24 mouse cellular contexts compared by ENCODE assay signal in genomic region chr1:61851176-61851575, GRCm38 (mm10).
DNase-seq lines count a peak whose midpoint lies in the region; ATAC-seq and TF ChIP-seq lines count a peak whose summit lies in the region.
"Had no signal": no experiment of that assay in that cellular context is flagged by ENCODE, and none has a peak within 500 bp of the region (broad histone marks: within the 10 kb centered on the region; RNA-seq: fewer than 3 reads in every experiment).

No protein-coding gene starts in this region.

- H3K27ac ChIP-seq in forebrain, embryonic 14.5 days (ENCODE audit: low read depth, low read length), result no peak overlapping the region
- H3K27ac ChIP-seq in forebrain, embryonic 15.5 days (replicated peaks), result no peak overlapping the region
- H3K27ac ChIP-seq in kidney, postnatal 0 days, result no peak overlapping the region
- H3K27ac ChIP-seq in midbrain, embryonic 11.5 days (ENCODE audit: low read depth, low read length), result no peak overlapping the region
- H3K27ac ChIP-seq in midbrain, embryonic 13.5 days, result no peak overlapping the region
- no peak overlapping the region for H3K27ac ChIP-seq in embryonic facial prominence, embryonic 14.5 days (replicated peaks; ENCODE audit: low read depth, low read length)
- H3K27ac ChIP-seq in hindbrain, postnatal 0 days, result no peak overlapping the region
- H3K27ac ChIP-seq: embryonic facial prominence, embryonic 15.5 days; hindbrain, embryonic 12.5 days; limb, embryonic 15.5 days; liver, embryonic 14.5 days had no signal

- peaks cover 2% of the 10 kb centered on the region; the same call in 1 of the 2 replicates for H3K4me1 ChIP-seq in forebrain, embryonic 14.5 days (ENCODE audit: control insufficient read depth, insufficient read depth, low read length)
- H3K4me1 ChIP-seq in forebrain, embryonic 15.5 days, result peaks cover 8% of the 10 kb centered on the region
- H3K4me1 ChIP-seq in kidney, postnatal 0 days (replicated peaks; ENCODE audit: insufficient read depth, low read length), result no peaks in the 10 kb centered on the region
- H3K4me1 ChIP-seq in midbrain, embryonic 11.5 days (ENCODE audit: control insufficient read depth, insufficient read depth, low read length), result 0 out of 2 replicates have a peak, but pooled peaks cover 2% of the 10 kb centered on the region
- H3K4me1 ChIP-seq in midbrain, embryonic 13.5 days (replicated peaks), result 0 out of 2 replicates have a peak, but pooled peaks cover 3% of the 10 kb centered on the region
- H3K4me1 ChIP-seq in embryonic facial prominence, embryonic 14.5 days (ENCODE audit: control insufficient read depth, insufficient read depth, low read length), result no peaks in the 10 kb centered on the region
- H3K4me1 ChIP-seq in hindbrain, postnatal 0 days (ENCODE audit: insufficient read depth, low read length), result no peaks in the 10 kb centered on the region
- H3K4me1 ChIP-seq: embryonic facial prominence, embryonic 15.5 days; limb, embryonic 15.5 days had no signal

- DNase-seq in forebrain, embryonic 14.5 days (ENCODE audit: low spot score), result peak; percentile 17
- DNase-seq in kidney, postnatal 0 days (ENCODE audit: low spot score), result peak; percentile 11
- DNase-seq in kidney, adult 11 months, result no peak
- DNase-seq in midbrain, embryonic 11.5 days (ENCODE audit: low spot score, missing footprints), result peak; percentile 53
- peak; percentile 57 for DNase-seq in embryonic facial prominence, embryonic 14.5 days (ENCODE audit: low spot score)
- DNase-seq in hindbrain, postnatal 0 days (ENCODE audit: low spot score), result no peak
- DNase-seq: adrenal gland, postnatal 36 days; cerebellum, adult 11-12 months; cerebellum, postnatal 10 days; gastrocnemius, postnatal 10 days; heart, postnatal 10 days; kidney, adult 18-20 months; layer of hippocampus, adult 9-11 months; lung, postnatal 14 days; thymus, adult 18-20 months; thymus, postnatal 36 days had no signal

- H3K9me3 ChIP-seq in forebrain, embryonic 14.5 days (replicated peaks; ENCODE audit: control insufficient read depth, low read length), result no peaks in the 10 kb centered on the region
- H3K9me3 ChIP-seq in forebrain, embryonic 15.5 days, result no peaks in the 10 kb centered on the region
- H3K9me3 ChIP-seq in kidney, postnatal 0 days (replicated peaks; ENCODE audit: low read length), result no peaks in the 10 kb centered on the region
- H3K9me3 ChIP-seq in midbrain, embryonic 11.5 days (ENCODE audit: control insufficient read depth, low read length), result no peaks in the 10 kb centered on the region
- H3K9me3 ChIP-seq in midbrain, embryonic 13.5 days, result no peaks in the 10 kb centered on the region
- H3K9me3 ChIP-seq in embryonic facial prominence, embryonic 14.5 days (ENCODE audit: control insufficient read depth, low read length), result no peaks in the 10 kb centered on the region
- H3K9me3 ChIP-seq in hindbrain, postnatal 0 days (ENCODE audit: low read length), result no peaks in the 10 kb centered on the region
- H3K9me3 ChIP-seq: embryonic facial prominence, embryonic 15.5 days; hindbrain, embryonic 12.5 days; limb, embryonic 15.5 days had no signal

- no peak overlapping the region for H3K4me2 ChIP-seq in forebrain, embryonic 14.5 days (ENCODE audit: low read length)
- H3K4me2 ChIP-seq in forebrain, embryonic 15.5 days (replicated peaks), result no peak overlapping the region
- no peak overlapping the region for H3K4me2 ChIP-seq in kidney, postnatal 0 days (ENCODE audit: low read length)
- H3K4me2 ChIP-seq in midbrain, embryonic 11.5 days, result no peak overlapping the region
- H3K4me2 ChIP-seq in midbrain, embryonic 13.5 days (replicated peaks), result no peak overlapping the region
- H3K4me2 ChIP-seq in embryonic facial prominence, embryonic 14.5 days (ENCODE audit: low read depth, low read length), result no peak overlapping the region
- H3K4me2 ChIP-seq in hindbrain, postnatal 0 days (ENCODE audit: low read depth, low read length), result no peak overlapping the region
- H3K4me2 ChIP-seq: embryonic facial prominence, embryonic 15.5 days; hindbrain, embryonic 12.5 days; limb, embryonic 15.5 days had no signal

- no peaks in the 10 kb centered on the region for H3K27me3 ChIP-seq in forebrain, embryonic 14.5 days (replicated peaks; ENCODE audit: control insufficient read depth, insufficient read depth, low read length)
- no peaks in the 10 kb centered on the region for H3K27me3 ChIP-seq in forebrain, embryonic 15.5 days
- H3K27me3 ChIP-seq in kidney, postnatal 0 days (ENCODE audit: insufficient read depth, low read length), result no peaks in the 10 kb centered on the region
- H3K27me3 ChIP-seq in midbrain, embryonic 11.5 days (ENCODE audit: control insufficient read depth, insufficient read depth, low read length), result no peaks in the 10 kb centered on the region
- H3K27me3 ChIP-seq in midbrain, embryonic 13.5 days, result no peaks in the 10 kb centered on the region
- H3K27me3 ChIP-seq in embryonic facial prominence, embryonic 14.5 days (replicated peaks; ENCODE audit: control insufficient read depth, insufficient read depth, low read length), result no peaks in the 10 kb centered on the region
- no peaks in the 10 kb centered on the region for H3K27me3 ChIP-seq in hindbrain, postnatal 0 days (ENCODE audit: insufficient read depth, low read length)
- H3K27me3 ChIP-seq: embryonic facial prominence, embryonic 15.5 days; hindbrain, embryonic 12.5 days; limb, embryonic 15.5 days; Patski had no signal

- ATAC-seq in forebrain, embryonic 14.5 days, result no peak
- no peak for ATAC-seq in forebrain, embryonic 15.5 days (replicated peaks)
- no peak for ATAC-seq in kidney, postnatal 0 days (replicated peaks; ENCODE audit: low FRiP score, low read depth)
- ATAC-seq in midbrain, embryonic 11.5 days (ENCODE audit: low FRiP score), result no peak
- no peak for ATAC-seq in midbrain, embryonic 13.5 days
- ATAC-seq in embryonic facial prominence, embryonic 14.5 days (ENCODE audit: low read depth), result peak; percentile 33; the same call in 1 of the 2 replicates
- ATAC-seq in hindbrain, postnatal 0 days, result no peak
- ATAC-seq: forebrain, embryonic 16.5 days; Patski had no signal

- 45% methylated on average over 5 of the region's 5 CpGs for WGBS in forebrain, embryonic 14.5 days
- 35% methylated on average over 5 of the region's 5 CpGs for WGBS in forebrain, embryonic 15.5 days
- WGBS in kidney, postnatal 0 days, result 59% methylated on average over 5 of the region's 5 CpGs
- 59% methylated on average over 5 of the region's 5 CpGs for WGBS in midbrain, embryonic 11.5 days
- WGBS in midbrain, embryonic 13.5 days, result 41% methylated on average over 5 of the region's 5 CpGs
- 45% methylated on average over 5 of the region's 5 CpGs for WGBS in embryonic facial prominence, embryonic 14.5 days
- WGBS in hindbrain, postnatal 0 days, result 38% methylated on average over 5 of the region's 5 CpGs

- TF ChIP-seq CTCF in kidney, postnatal 0 days (IDR thresholded peaks at IDR 0.05; ENCODE audit: low read depth), result no peak
- TF ChIP-seq CTCF in hindbrain, postnatal 0 days (IDR thresholded peaks at IDR 0.05; ENCODE audit: low read depth), result no peak

- H3K36me3 ChIP-seq in forebrain, embryonic 14.5 days (ENCODE audit: control insufficient read depth, insufficient read depth, low read length), result no peaks in the 10 kb centered on the region
- H3K36me3 ChIP-seq in forebrain, embryonic 15.5 days, result no peaks in the 10 kb centered on the region
- H3K36me3 ChIP-seq in kidney, postnatal 0 days (ENCODE audit: insufficient read depth, low read length), result no peaks in the 10 kb centered on the region
- H3K36me3 ChIP-seq in midbrain, embryonic 11.5 days (ENCODE audit: control insufficient read depth, insufficient read depth, low read length), result no peaks in the 10 kb centered on the region
- no peaks in the 10 kb centered on the region for H3K36me3 ChIP-seq in midbrain, embryonic 13.5 days
- H3K36me3 ChIP-seq in embryonic facial prominence, embryonic 14.5 days (ENCODE audit: control insufficient read depth, insufficient read depth, low read length), result no peaks in the 10 kb centered on the region
- H3K36me3 ChIP-seq in hindbrain, postnatal 0 days (ENCODE audit: insufficient read depth, low read length), result no peaks in the 10 kb centered on the region
- H3K36me3 ChIP-seq: embryonic facial prominence, embryonic 15.5 days; hindbrain, embryonic 12.5 days; limb, embryonic 15.5 days had no signal

- no peak overlapping the region for H3K4me3 ChIP-seq in forebrain, embryonic 14.5 days (ENCODE audit: low read depth, low read length)
- H3K4me3 ChIP-seq in forebrain, embryonic 15.5 days, result no peak overlapping the region
- H3K4me3 ChIP-seq in kidney, postnatal 0 days (replicated peaks; ENCODE audit: low read depth, low read length), result no peak overlapping the region
- no peak overlapping the region for H3K4me3 ChIP-seq in midbrain, embryonic 11.5 days (ENCODE audit: low read depth, low read length)
- no peak overlapping the region for H3K4me3 ChIP-seq in midbrain, embryonic 13.5 days (replicated peaks)
- H3K4me3 ChIP-seq in embryonic facial prominence, embryonic 14.5 days (ENCODE audit: low read depth, low read length), result no peak overlapping the region
- H3K4me3 ChIP-seq in hindbrain, postnatal 0 days (ENCODE audit: low read length), result no peak overlapping the region
- H3K4me3 ChIP-seq: embryonic facial prominence, embryonic 15.5 days; hindbrain, embryonic 12.5 days; limb, embryonic 15.5 days had no signal

- H3K9ac ChIP-seq in forebrain, embryonic 14.5 days (ENCODE audit: low read length), result no peak overlapping the region
- no peak overlapping the region for H3K9ac ChIP-seq in forebrain, embryonic 15.5 days (replicated peaks)
- no peak overlapping the region for H3K9ac ChIP-seq in kidney, postnatal 0 days (ENCODE audit: low read depth, low read length)
- no peak overlapping the region for H3K9ac ChIP-seq in midbrain, embryonic 11.5 days (ENCODE audit: low read length)
- H3K9ac ChIP-seq in midbrain, embryonic 13.5 days (replicated peaks), result no peak overlapping the region
- no peak overlapping the region for H3K9ac ChIP-seq in embryonic facial prominence, embryonic 14.5 days (ENCODE audit: low read depth, low read length)
- H3K9ac ChIP-seq in hindbrain, postnatal 0 days (replicated peaks; ENCODE audit: low read length), result no peak overlapping the region
- H3K9ac ChIP-seq: embryonic facial prominence, embryonic 15.5 days; hindbrain, embryonic 12.5 days; limb, embryonic 15.5 days; liver, embryonic 14.5 days had no signal

Comparison
In these comparisons a context has a peak if more than half of its experiments do, and no peak if none do; other contexts are left out.
1. DNase-seq: peak in forebrain, embryonic 14.5 days (single experiment), kidney, postnatal 0 days (single experiment), midbrain, embryonic 11.5 days (single experiment) and embryonic facial prominence, embryonic 14.5 days (single experiment); none in kidney, adult 11 months (single experiment) and hindbrain, postnatal 0 days (single experiment).